Mouse (Mus musculus) heart, postnatal 0 days (tissue): ENCODE measurements at regions not wholly inside any gene's neighbourhood (a gene's known extent, or its start where the extent isn't known, plus 50 kb on each side); places are given as distances from the start of the nearest gene placed in this dataset.

Experiments
- CTCF ChIP-seq: IDR thresholded peaks from 2 replicates; pipeline ENCODE4 v1.5.1; 2016; ENCODE audit warnings: antibody characterized with exemption, control low read depth, low read depth
- EP300 ChIP-seq: IDR thresholded peaks from 2 replicates; pipeline ENCODE4 v1.6.1; 2016; ENCODE audit warnings: antibody characterized with exemption, low read depth

DNA sequence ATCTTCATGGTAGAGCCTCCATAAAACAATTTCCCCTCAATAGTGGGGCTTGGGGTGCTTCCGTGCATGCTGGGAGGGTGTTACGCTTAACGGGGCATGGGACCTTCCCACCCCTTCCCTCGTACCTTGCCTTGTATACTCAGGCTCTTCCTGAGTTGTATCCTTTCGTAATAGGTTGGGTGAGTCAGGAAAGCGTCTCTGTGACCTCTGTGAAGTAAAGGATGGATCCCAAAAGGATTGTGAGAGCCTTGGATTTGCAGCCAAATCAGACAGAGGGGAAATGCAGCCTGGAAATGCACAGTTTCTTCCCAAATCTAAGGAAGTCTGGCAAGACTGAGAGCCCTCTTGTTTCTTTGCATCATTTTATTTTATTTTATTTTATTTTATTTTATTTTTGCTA is 166.0 kb downstream of the Ly86 start:
- TF ChIP-seq CTCF (no peak), EP300 (no peak)
